Mouse (Mus musculus) urinary bladder, postnatal 14 days (tissue): ENCODE data around the gene Dchs1.
"Not testable (repeated sequence)": the region's sequence is repeated elsewhere in the genome, so short reads cannot be mapped to it uniquely, and the experiment has no call there.

Experiments
- DNase-seq: peaks from one replicate; pipeline ENCODE4 v3.0.0; 2021; ENCODE audit warnings: low spot score

The Dchs1 gene

DNA sequence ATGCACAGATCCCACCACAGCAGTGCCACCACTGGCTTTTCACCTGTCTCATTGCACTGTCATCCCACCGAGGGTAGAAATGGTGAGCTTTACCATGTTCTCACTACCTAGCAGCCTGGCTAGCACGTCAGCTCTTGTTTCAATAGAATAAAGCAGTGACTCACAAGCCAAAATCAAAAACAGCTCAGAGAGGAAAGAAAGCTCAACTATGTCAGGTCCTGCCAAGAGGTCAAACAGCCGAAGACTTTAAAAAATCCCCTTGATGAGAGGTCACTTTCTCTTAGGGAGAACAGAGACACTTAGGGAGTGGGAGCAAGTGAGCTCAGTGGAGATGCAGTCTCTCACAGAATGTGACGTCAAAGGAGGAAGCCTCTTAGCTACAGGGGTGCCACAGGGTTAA, 3.6 kb downstream of the Dchs1 start:
- no peak for DNase-seq

DNA sequence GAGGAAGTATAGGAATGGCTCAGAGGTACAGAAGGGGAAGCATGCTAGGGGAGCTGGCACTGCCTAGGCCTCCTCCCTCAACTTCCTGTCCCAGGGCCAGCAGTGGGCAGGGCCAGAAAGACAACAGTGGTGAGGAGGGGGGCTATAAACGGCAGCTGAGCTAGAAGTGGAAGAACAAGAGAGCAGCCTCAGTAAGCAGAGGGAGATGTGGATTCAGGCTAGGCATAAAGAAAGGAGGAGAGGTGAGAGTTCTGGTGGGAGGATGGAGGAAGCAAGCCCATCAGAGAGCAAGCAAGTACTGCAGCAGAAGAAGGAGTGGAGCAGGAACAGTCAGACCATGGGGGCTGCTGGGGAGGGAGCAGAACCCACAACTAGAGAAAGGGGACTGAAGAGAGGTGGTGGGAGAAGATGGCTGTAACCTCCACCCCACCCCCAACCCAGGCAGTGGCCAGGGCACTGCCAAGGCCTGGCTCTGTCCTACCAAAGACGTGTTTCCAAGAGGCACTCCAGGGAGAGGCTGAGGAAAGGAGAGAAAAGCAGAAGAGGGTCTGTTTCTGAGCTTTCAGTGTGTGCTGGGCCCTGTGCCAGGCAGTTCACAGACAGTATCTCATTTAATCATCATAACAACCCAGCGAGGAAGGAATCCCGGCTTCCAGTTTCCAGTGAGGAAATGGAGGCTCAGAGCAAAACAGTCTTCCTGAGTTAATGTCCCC, 8.7 kb downstream of the Dchs1 start:
- peak; percentile 34 for DNase-seq

DNA sequence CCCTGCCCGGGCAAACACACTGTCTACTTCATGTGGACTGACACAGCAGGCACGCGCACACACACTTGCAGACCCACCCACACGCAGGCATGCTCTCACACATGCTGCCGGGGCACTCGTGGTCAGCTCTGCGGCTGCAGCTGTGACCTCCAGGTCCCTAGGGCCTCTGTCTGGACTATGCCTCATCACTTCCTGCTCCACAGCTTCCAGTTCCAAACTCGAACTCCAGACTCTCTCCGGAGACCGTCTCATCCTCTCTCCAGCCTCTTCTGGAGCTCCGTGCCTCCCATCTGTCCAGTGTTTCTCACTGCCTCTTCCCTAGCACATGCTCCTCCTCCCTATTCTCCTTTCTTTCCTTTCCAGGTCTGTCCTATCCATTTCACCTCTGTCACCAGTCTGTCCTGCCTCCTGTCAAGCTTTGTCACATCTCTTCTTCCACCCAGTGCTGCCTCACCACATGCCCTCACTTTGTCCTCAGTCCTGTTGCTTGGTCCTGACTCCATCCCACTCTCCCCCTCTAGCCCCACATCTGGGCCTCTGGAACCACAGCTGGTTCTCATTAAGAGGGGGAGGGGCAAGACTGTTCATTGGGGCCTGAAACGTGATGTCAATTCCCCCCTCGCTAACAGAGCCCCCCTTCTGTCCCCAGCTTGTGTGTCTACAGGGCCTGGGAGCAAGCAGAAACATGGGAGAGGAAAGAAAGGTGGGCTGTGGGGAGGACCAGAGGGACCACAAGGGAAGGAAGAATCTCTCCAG, 9.5 kb downstream of the Dchs1 start:
- DNase-seq: peak; percentile 44

DNA sequence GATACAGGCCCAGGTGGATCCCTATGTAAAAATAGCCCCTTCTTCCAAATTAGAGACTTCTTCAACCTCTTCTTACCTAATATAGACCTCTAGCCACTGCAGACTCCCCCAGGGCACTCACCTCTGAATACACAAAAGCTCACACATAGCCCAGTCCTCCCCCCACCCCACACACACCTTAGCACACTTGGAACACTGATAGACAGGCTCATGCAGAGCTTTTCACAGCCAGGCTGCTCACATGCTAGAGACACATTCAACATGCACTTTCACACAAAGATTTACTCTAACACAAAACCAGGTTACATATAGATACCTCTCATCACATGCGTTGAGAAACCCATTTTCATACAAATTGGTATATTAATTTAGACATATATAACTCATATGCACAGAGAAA, 10.1 kb downstream of the Dchs1 start:
- DNase-seq: no peak

DNA sequence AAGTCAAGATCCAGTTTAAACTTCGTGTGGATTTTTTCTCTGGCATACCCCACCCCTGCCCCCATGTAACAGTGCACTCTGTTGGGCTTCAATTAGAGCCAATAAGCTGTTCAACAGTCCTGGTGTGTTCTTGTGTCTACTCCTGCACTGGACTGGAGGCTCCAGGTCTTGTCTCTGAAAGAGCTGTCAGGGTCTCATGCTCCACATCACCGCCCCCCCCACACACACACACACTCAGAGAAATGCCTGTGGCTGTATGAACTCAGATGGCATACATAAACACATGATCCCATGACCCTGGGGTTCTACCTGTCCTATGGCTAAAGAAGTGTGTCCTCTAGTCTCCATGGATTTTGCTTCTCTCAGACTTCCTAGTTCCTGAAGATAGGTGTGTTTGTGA, 11.4 kb downstream of the Dchs1 start:
- no peak for DNase-seq

DNA sequence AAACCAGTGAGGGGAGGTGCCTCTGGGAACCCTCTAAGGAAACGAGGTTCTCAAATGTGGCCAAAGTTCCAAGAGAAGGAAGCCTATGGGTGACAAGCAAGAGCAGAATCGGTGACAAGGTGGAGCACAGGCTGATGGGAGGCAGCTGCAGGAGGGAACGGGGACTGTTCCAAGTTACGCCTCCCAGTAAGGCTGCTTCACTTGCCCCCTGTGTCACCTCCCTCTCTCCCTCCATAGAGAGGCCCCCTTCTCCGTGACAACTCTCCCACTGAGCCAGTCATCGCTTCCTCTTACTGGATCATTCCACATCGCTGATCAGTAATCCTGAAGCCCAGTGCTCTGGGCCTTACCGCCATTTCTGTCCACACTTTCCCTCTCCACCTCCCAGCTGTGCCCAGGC, 12.8 kb downstream of the Dchs1 start:
- no peak for DNase-seq

DNA sequence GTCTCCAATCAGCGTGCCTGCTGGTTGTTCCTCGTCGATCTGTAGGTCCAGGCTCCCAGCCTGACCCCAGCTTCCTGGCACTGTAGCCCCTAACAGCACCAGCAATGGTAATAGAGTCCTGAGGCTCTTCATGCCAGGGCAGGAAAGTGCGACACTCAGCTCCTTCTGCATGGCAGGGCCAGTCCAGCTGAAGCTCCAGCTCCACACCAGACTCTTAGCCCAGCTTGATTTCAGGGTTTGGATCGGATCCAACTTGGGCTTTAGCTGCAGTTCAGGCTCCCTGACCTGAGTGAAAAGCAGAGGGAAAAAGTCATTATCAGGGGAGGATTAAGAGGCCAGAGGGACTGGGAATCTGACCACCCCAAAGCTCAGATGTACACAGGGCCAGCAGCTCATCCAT, 14.4 kb downstream of the Dchs1 start:
- DNase-seq: no peak

DNA sequence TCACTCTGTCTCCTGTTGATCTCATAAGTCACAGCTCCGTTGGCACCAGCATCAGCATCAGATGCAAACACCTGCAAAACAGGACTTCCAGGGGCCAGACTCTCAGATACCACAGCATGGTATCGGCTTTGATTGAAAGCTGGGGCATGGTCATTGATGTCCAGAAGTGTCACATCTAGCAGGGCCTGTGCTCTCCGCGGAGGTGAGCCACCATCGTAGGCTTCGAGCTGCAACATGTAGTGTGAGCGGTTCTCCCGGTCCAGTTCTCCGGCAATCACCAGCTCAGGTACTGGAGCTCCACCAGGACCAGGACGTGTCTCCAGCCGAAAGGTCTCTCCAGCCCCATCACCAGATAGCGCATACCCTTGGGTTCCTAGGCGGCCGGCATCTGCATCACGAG, 15.1 kb downstream of the Dchs1 start:
- no peak for DNase-seq

DNA sequence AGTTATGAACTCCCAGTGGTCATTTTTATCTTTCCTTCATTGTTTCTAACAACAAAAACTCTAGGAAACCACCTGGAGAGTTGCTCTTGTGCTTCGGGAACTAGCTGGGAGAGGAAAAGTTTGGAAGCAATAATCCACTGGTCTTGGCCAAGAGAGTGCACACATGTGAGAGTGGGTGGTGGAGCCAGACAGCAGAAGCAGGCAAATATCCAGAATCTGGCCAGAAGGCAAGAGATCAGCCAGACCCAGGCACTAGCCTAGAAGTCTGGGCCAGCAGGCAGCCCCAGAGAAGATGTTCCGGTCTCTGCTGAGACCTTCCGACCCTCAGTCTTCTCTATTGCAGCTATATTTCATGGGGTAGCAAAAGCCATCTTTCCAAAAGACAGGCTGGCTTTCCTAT, 17.5 kb downstream of the Dchs1 start:
- DNase-seq: no peak

DNA sequence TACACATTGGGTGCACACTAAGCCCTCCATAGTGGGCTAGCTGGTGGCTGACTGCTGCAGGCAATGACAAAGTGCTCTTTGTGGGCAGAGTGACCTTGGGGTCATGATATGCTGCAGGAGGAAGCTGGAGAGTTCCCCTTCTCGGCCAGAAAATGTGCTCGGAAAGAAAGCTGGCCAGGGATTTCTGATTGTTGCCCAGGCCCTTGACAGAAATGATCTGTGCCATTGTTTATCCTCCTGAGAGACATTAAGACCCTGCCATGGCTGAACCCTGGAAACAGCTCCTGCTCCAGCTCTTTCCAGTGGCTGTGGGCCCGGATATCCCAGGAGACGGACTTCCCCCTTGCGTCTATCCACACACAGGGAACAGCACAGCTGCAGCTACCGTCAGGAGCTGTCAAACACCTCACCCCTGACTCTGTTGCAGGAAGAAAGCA, 19.7 kb downstream of the Dchs1 start:
- no peak for DNase-seq

DNA sequence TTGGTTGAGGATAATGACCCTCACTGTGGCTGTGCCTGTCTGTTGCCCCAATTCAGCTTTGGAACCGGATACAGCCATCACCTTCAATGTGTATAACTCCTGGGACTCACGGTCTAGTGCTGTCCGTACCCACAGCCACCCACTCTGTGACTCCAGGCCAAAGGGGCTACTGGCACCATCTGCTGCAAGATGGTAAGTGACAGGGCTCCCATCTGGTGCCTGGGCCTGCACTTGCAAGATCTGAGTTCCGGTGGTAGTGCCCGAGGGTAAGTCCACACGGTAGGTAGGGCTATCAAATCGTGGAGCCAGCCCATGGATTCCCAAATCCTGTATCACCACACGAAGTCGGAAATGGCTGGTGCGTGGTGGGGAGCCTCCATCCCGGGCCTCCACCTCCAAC, 23.1 kb downstream of the Dchs1 start:
- DNase-seq: no peak

DNA sequence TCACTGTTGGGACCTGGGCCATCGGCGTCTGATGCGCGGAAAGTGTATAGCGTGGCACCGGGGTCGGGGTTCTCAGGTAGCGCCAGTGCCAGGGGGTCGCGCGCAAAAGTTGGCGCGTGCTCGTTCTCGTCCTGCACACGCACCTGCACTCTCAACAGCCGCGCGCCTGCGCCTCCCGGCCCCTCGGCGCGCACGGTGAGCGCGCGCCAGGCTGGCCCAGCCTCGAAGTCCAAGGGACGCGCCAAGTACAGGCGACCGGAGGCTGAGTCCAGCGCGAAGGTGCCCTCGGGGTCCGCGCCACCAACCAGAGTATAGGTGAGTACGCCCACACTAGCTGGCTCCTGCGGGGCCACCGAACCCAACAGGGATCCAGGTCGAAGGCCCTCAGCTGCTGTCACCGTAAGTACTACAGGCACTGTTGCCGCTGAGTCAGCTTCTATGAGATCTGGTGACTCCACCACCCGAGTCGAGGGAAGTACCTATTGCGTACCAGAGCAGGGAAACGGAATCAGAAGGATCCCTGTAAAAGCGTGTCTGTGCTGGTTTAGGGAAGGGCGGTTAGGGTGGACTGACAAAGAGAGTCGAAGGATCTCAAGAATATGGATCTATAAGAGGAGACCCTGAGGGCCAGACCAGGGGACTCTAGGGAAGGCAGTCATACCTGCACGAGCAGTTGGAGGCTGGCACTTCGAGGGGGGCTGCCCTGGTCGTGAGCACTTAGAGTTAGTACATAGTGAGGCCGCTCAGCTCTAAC, 24.8 kb downstream of the Dchs1 start:
- no peak for DNase-seq

DNA sequence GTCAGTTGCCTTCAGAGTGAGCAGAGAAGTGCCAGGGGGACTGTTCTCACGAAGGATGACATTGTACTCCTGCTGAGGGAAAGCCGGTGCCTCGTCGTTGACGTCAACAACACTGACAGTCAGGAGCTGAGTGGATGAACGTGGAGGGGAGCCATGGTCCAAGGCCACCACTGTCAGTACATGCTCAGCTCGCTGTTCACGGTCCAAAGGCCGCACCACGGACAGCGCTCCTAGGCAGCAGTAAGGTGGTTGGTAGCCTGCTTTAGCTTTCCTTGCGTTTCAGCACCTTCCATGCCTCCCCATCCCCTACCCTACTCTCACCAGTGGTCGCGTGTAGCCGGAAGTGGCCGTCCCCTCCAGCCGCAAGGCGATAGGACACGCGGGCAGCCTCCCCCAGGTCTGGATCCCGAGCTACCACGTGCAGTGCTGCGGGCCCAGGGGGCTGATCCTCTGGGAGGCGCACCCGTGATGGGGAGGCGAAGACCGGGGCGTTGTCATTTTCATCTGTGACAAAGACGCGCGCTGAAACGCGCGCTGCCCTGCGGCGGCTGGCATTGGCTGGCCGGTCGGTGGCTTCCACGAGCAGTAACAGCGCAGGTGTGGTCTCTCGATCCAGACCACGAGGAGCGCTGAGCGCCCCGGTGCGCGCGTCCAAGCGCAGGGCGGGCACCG, 25.5 kb downstream of the Dchs1 start:
- DNase-seq: no peak

DNA sequence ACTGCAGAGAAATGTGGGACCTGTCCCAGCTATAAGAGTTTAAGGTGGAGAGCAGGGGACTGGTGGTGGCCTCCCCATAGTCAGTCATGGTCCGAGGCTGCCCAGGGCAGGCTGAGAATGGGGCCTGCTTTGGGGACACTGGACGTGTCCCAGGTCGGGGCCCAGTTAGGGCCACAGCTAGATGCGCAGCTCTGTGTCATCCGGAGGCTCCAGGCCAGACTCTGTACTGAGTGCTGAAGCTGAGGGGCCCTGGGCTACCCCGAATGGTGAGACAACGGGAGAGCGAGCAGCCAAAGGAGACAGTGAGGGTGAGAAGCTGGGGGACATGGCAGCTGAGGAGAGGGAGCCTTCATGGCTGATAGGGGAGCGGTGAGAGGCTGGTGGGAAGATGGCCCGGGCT, 34.2 kb downstream of the Dchs1 start:
- no peak for DNase-seq

DNA sequence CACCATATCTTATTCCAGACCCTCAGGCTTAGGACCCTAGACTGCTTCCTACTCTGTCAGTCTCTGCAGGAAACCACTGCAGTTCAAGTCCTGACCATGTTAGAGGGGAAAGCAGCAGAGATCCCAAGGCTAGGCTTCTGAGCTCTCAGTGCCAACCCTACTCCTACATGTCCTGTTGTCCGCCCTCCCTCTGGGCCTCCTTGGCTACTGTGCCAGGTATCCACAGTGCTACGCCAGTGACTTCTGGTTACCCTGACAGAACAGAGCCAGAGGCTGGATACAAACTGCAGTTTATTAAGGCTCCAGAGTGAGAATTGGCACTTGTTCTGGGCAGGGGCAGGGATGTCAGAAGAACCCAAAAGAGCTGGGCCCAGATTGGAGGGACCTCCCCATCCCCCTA, 34.7 kb downstream of the Dchs1 start:
- DNase-seq: no peak

DNA sequence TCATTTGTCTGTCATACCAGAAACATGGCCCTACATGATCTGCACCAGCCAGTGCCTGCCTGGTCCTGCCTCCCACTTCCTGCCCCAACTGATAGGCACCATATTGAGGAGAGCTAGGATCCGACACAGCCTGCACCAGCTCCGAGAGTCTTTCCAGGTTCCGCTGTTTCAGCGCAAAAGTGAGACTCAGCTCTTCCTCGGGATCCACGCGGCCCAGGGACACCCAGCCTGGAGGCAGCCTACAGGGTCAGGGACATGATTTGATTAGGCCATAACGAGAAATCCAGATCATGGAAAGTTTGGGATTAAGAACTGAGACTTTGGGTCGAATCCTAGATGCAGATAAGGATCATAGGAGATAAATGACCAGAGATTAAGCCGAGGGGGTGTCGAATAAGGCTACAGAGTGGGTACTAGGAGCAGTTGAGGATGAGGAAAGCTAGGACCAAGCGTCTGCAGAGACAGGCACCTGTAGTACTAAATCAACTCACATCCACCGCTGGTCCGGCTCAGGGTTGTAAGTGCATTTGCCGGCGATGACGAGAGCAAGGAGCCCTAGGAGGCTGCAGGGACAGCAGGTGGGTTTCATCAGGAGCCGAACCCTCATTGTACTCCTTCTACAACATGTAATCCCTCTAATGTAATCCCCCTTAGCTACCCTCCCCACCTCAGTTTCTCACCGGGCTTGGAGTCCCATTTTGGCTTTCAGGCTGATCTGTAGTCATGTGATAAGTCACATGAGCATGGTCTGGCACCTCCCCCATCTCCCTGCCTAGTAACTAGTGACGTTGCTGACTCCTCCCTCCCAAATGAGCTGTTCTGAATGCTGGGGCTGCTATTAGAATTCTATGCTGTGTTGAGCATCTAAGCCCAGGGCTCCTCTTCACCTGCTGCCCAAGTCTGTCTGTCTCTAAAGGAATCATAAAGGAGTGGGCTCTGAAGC, 35.7 kb downstream of the Dchs1 start, which contains the start of gene Tpp1:
Gene Tpp1 (minus strand): TSS at position 745 of the 943 bp plus-strand sequence.
- DNase-seq: peak; percentile 90

DNA sequence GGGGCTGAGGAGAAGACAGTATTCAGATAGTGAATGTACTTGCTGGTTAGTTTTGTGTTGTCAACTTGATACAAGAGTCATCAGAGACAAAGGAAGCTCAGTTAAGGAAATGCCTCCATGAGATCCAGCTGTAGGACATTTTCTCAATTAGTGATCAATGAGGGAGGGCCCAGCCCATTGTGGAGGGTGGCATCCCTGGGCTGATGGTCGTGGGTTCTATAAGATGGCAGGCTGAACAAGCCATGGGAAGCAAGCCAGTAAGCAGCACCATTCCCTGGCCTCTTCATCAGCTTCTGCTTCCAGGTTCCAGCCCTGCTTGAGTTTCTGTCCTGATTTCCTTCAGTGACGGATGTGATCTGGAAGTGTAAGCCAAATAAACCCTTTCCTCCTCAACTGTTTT, 39.7 kb downstream of the Dchs1 start:
- no peak for DNase-seq

DNA sequence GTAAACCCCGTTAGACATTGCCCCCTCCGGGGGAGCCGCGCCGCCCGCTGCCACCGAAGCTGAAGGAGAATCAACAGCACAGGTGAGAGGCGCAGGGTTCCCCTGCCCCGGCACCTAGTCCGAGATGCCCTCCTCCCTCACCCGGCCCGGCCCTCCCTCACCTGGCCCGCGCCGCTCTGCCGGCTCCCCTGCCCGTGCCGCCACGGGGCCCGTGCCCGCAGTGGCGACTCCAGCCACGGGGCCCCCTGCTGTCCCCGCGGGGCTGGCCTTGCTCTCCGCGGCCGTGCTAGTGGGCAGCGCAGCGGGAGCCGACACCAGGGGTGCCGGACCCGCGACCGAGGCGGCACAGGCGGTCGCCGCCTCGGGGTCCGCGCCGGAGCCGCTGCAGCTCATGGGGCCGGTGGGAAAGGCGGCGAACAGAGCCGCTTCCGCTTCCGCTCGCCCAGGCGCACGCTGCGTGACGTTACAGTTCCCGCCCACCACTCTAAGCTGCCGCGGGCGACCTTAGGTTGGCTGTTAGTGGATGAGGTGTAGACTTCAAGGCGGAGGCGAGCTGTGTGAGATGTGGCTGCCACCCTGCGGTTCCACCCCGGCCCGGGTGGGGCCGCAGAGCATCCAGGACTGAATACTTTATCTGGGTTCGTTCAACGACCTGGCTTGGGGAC, 43.4 kb downstream of the Dchs1 start, which contains the start of gene Taf10:
Gene Taf10 (minus strand): TSS at position 436 of the 665 bp plus-strand sequence.
- peak; percentile 87 for DNase-seq

DNA sequence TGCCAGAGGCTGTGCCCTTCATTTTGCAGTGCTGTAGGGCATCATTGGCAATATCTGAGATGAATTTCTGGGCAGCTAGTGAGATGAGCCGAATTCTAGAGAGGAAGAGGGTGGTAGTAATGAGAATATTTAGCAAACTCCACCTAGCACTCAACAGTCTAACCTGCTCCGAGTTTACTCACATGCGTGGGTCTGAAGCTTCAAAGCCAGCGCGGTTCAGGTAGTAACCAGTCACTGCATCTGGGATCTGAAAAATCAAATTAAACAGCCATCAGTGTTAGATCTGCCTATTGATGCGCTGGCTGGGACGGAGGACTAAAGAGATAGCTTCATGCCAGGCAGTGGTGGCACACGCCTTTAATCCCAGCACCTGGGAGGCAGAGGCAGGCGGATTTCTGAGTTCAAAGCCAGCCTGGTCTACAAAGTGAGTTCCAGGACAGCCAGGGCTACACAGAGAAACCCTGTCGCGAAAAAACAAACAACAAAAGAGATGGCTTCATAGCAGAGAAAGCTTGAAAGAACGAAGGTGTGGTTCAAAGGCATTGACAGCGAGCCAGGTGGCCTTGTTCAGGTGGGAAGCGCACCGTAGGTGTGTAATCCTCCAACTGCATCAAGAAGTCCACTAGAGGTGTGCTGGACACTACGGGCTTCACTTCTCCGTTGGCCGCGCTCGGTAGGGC, 44.1 kb downstream of the Dchs1 start:
- not testable (repeated sequence) for DNase-seq
